Mouse (Mus musculus): ENCODE measurements around the gene Oxsm.

Gene Oxsm

DNA sequence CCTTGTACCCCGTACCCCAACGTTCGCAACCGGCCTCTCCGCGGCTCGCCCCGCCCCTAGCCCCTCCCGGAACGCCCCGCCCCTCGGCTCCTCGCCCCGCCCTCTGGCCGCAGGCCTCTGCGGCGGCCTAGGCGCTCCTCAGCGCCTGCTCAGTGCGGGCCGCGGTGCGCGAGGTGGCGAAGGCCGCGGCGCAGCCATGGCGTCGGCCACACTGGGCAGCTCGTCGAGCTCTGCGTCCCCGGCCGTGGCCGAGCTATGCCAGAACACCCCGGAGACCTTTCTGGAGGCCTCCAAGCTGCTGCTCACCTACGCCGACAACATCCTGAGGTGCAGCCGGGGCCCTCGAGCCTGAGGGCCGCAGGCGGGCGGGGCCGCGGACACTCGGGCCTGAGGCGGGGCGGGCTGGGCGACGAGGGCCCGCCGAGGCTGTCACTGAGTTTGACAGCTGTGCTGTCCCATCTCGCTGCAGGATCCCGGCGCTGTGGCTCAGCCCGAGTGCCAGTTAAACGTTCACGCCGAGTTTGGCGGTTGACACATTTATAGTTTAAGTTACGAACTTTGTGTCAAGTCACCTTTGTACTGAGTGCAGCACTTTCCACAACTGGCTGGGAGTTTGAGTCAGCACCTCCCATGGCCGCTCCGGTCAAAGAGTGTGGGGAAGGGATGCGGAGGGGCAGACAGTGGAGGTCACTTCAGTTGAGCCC, at the start of gene Oxsm, which contains the start of gene Ngly1:
Gene Oxsm, minus strand, starts transcription at position 638 of the 704 bp plus-strand sequence.
Gene Ngly1, plus strand, starts transcription at position 110 of the 704 bp plus-strand sequence.
- DNase-seq (ENCODE audit: low read depth, low spot score): peak; percentile 59

DNA sequence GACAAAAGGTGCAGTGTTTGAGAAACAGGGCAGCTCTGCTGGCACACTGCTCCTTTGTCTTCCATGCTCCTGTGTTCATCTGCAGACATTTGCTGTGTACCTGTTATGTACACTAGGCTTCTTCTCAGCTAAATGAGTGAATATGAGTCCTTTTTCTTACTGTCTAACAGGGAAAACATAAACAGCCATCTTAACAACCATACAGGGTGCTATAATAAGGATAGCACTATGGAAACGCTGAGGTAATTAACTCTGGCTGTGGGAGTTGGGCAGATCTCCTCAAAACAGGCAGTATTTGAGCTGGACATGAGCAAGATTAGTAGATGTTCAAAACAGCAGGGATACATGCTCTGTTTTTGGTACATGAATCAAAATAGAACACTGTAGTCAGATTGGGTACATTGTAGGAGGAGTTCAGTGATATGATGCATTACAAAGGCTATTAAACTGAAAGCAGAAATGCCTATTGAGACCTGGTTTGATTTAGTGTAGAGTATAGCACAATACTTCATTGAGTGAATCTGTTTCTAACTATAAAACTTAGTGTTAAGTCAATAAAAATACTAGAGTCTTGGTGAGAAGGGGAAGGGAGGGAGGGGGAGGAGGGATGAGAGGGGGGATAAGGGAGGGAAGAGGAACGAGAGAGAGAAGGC, 47.3 kb upstream of the Oxsm start:
- no peak for DNase-seq (ENCODE audit: low read depth, low spot score)

DNA sequence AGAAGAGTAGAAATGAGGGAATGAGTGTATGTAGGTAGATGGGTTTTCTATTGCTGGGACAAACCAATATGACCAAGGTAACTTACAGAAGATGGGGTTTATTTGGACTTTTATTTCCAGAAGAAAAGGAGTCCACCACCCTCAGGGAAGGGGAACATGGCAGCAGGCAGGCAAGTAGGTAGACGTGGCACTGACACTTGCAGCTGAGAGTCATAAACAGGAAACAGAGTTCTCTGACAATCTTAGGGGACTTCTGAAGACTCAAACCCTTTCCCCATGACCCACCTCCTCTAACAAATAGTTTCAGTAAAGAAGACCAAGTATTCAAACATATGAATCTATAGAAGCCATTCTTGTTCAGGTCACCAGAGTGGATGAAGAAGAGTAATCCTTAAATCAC, 44.3 kb upstream of the Oxsm start:
- DNase-seq (ENCODE audit: low read depth, low spot score): no peak

DNA sequence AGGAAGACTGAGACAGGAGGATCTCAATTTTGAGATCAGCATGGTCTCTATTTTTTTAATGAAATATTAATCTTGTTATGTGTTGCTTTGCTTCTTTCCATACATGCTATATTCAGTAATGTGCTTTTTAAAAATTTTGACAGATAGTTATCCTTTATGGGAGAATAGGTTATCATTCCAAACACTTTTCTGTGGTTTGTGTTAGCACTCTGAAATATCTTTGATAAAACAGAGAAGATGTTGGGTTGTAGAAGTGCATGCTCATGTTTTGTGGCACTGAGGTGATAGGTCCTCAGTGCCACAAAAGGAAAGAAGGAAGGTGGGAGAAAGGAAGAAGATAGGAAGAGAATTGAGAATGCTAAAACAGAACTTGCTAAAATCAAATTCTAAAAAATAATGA, 43.4 kb upstream of the Oxsm start:
- DNase-seq (ENCODE audit: low read depth, low spot score): no peak

DNA sequence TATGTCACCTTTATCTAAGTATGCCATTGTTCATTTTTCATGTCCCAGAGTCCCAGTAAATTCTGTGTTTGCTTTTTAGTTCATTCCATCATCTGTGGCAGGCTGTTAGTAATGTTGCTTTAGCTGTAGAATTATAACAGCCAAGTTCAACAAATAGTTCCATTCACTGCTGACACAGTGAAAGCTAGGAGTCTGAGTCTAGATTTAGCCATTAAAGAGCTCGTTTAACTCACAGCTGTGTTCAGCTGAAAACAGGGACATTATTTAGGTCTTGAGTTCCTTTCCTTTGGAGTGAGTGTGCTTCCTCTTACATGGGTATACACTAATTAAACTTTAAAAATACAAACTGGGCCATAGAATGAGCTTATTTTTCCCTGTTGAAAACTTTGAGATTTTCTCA, 42.8 kb upstream of the Oxsm start:
- no peak for DNase-seq (ENCODE audit: low read depth, low spot score)

DNA sequence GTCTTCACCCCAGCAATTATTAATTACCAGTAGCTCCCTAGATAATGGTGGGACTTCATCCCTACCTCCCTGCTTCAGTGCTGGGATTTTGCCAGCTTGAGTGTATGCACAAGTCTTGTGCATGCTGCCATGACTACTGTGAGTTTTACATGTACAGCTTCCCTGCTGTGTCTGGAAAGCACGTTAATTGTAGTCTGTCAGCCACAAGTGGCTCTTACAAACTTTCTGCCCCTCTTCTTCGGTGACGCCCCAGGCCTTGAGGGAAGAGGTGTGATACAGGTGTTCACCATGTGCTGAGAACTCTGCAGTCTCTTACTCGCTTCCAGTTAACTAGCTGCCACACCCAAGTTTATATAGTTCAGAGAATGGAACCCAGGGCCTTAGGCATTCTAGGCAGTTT, 34.4 kb upstream of the Oxsm start:
- peak; percentile 46 for DNase-seq (ENCODE audit: low read depth, low spot score)

DNA sequence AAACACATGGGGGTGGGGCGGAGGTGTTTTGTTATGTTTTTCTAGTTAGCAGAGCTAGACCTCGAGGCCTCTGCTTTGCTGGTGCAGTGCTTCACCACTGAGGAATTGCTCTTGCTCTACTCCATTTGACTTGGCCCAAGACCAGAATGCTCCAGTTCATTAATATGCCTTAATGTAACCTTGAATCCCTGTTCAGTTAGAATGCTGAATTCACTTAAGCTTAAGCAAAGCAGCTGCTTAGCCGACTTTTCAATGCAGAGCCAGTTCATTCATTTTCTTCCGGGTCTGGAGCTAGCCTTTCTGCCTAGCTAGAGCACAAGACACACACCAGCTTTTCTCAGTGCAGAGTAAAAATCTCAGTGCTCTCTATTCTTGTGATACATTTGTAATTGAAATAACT, 29.6 kb upstream of the Oxsm start:
- no peak for DNase-seq (ENCODE audit: low read depth, low spot score)

DNA sequence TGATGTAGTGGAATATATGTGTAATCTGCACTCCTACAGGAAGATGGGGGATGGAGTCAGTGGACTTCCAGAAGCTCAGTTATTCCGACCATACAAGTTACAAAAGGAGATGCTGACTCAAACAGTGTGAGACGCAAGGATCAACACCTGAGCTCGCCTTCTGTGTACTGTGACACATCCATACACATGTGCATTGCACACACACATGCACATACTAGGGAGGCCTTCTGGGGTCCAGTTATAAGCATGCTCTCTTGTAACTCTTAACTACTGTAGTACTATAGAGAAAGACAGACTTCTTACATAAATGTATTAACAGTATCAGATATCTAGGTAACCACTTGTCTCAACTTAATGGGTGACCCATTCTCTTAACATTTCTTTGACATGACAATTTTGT, 24.1 kb upstream of the Oxsm start:
- no peak for DNase-seq (ENCODE audit: low read depth, low spot score)

DNA sequence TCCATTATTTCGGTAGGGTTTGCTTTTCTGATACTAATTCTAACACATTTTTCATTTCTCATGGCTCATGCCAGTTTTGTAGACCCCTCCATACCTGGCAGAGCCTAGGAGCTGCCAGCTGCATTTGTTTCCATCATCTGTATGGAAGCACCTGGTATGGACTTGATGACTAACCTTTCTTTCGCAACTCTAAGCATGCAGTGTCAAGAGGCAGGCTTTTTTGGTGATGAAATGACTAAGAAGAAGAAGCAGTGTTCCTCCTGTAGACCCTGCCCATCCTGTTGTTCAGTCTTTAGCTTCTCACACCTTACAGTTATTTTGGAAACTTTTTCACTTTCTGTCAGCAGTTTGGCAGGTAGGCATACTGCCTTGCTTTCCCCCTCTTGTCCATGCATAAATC, 20.2 kb upstream of the Oxsm start:
- no peak for DNase-seq (ENCODE audit: low read depth, low spot score)

DNA sequence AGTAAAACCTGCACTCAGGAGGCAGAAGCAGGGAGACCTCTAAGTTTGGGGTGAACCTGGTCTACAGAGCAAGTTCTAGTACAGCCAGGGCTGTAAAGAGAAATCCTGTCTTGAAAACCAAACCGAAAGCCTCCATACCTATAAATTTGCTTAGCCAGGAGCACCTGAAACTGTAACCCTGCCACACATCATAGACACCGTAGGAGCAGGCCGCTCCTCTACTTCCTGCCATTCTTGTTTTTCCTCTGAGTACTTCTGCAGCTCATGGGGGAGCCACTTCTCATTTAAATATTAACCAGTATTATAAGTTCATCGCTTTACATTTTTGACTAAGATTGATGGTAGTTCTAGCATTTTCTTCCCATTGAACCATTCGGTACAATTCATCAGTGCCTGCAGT, 17.4 kb upstream of the Oxsm start:
- DNase-seq (ENCODE audit: low read depth, low spot score): no peak

DNA sequence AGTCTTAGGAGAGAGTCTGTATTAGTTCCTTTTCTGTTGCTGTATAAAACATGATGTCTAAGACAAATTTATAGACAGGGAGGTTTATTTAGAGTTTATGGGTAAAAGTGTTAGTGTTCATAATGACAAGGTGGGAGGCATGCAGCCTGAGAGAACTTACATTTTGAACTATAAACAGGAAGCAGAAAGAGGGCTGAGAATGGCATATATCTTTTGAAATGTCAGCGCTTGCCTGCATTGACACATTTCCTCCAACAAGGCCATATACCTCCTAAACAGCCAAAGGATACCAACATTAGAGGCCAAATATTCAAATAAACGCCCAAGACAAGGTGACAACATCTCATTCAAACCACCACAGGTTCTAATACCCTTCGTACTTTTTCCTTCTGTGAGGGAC, 12.3 kb upstream of the Oxsm start:
- no peak for DNase-seq (ENCODE audit: low read depth, low spot score)

DNA sequence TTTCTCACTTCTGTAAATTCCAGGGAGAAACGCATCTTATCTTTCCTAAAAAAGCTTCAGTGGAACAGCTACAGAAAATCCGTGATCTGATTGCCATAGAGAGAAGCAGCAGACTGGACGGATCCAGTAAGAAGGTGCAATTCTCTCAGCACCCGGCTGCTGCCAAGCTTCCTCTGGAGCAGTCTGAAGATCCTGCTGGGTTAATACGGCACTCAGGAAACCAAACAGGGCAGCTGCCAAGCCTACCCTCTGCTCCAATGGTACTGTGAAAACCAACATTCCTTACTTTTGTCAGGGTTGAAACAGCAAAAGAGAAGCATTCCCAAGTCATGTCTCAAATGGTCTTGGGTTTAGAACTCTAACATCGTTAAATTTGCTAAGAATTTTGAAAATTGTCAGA, 10.9 kb upstream of the Oxsm start:
- no peak for DNase-seq (ENCODE audit: low read depth, low spot score)

DNA sequence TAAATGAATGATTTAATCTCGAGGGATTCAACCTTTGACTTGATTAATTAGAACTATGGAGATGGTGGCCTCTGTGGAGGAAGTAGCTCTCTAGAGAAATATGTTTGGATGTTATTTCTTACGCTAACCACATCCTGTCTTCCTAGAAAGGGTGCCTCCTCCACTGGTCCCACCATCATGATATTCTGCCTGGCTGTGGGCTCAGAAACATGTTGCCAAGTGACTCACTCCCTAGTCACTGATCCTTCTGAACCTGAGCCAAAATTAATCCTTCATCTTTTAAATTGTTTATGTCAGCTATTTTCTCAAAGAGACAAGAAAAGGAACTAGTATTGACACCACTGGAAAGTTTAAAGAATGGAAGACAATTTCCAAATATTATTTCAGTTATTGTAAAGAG, 6.6 kb upstream of the Oxsm start:
- no peak for DNase-seq (ENCODE audit: low read depth, low spot score)

DNA sequence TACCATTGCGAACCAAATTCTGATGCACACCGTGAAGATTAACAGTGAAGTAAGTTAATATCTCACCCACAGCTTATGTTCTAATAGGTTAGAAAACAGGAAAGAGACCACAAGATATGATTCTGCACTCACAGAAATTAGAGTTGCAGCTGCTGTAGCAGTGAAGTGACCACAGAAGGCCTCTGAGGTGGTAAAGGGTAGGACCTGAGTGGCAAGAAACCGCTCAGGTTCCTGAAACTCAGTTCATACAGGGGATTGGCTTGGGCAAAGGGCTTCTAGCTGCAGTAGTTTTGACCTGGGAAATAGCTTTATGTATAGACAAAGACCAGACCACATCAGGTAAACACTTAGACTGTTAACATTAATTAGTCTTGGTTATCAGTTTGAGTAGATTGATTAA, 6.1 kb upstream of the Oxsm start:
- DNase-seq (ENCODE audit: low read depth, low spot score): no peak

DNA sequence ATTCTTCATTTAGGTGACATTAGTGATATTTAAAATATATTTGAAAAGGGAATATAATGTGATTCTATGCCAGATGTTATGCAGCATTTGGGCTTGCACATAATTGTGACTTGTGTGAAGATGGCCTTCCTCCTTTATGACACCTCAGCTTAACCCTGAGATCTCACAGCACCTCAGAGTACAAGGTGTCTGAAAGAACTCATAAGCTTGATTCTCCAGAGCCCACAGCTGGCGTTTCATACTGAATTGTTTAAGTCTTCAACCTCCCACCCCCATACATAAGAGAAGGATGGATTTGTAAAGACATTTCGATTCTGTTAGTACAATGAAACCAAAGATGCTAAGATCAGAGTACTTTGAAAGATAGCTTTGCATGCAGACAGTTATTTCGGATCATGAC, 491 bp upstream of the Oxsm start:
- no peak for DNase-seq (ENCODE audit: low read depth, low spot score)

DNA sequence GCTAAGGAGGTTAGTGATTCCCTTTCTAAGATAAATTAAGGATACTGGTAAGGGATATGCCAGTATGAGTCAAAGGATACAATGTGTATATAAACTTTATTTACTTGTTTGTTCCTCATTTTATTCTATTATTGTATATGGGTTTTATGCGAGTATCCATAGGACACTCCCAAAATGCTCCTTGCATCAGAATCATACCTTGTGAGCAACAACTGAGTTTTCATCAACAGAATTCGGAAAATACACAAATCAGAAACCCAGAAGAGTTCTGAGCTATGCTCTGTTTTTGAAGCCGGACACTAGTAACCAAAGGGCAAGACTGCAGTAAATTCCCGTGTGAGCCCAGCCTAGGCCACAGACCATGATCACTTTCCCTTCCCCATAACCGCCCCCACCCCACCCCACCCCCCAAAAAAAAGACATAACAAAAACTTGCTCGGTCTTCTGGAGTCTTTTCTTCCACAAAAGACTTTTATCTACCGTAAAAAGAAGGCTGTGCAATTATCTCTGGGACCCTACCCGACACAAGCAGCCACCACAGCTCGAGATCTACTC, 928 bp downstream of the Oxsm start:
- DNase-seq (ENCODE audit: low read depth, low spot score): no peak

DNA sequence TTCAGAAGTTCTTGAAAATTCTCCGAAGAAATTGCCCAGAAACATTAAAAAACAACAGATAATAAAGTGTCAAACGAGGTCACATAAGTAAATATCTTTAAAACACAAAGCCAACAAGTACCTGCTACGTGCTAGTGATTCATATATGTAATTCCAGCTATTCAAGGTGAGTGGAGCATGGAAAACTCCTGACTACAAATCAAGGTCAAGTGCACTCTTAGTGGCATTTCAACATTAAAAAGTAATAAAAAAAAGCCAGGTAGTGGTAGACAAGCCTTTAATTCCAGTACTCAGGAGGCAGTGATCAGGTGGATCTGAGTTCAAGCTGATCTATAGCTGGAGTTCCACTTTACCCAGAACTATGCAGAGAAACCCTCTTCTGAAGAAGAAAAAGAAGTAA, 1.5 kb downstream of the Oxsm start:
- DNase-seq (ENCODE audit: low read depth, low spot score): no peak

DNA sequence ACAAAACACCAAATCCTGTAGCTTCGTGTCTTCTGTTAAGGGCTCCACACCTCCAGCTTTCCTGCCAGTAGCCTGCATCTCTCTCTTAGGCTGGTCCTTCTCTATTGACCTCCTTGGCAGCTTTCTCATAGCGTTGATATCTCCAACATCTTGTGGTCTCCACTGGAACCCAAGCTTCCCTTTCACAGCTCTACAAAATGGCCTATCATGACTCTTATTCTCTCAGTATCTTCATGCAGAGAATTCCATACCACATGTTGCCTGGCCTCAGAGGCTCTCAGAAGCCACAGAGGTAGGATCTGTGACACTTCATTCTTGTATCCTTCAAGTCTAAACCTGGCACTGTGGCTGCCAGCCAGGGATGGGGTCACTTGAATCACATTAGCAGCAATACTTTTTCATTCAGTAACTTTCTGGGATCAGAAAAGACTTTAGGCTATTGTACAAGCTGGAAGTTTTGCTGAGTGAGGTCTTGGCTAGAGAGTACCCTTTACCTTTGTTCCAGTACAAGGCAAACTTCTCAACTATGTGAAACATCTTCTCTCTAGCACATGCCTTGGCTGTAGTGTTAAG, 3.2 kb downstream of the Oxsm start:
- DNase-seq (ENCODE audit: low read depth, low spot score): no peak

DNA sequence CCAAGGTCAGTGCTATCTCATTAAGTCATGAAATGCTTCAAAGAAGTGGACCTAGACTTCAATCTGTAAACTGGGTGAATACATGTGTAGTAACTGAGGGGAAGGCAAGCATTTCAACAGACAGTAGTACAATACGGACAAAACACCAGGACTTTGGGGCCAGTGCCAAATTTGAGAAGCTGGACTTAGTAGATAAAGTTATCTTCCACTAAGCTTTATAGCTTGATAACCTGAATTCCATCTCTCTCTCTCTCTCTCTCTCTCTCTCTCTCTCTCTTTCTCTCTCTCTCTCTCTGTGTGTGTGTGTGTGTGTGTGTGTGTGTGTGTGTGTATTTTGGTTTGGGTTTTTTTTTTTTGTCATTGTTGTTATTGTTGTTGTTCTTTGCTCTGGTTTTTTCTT, 4.5 kb downstream of the Oxsm start:
- no peak for DNase-seq (ENCODE audit: low read depth, low spot score)

DNA sequence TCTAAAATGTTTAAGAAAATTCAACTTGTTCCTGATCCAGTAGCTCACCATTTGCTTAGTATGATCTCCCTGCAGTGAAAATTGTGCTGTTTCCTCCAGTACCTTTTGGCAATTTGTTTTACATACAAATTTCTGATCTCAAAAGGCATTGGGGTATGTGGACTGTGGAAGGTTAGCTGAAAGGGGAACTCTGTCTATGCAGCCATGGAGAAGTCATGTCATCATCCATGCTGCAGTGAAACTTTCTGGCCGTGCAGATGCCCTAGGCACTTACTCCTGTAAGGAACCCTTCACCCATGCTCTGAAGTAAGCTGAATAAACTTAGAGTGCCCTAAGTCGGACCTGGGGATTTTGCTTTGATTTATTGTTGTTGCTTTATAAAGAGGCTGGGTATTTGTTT, 5.2 kb downstream of the Oxsm start:
- DNase-seq (ENCODE audit: low read depth, low spot score): no peak

DNA sequence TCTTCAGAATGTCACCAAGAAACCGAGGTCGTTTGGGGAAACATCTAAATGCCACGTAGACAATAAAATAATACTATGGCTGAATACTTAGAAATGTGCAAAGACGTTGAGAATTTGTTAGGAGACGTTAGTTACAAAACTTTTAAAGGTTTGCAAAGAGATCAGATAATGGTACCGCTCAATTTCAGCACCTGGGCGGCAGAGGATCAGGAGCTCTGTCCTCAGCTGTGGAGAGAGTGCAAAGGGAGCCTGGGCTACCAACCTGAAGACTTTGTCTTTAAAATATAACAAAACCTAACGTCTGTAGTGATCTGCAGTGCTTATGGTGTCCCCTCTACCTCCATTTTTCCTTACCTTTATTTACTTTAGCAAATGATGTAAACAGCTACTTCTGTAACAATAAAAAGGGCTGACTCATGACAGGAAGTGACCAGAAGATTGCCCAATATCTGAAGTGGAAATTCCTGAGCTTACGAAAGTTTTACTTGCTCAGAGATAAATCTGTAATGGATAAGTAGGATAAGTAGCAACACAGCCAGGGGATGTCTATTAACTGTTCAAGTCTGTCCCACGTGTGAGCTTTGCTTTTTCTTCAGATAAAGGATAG, 5.9 kb downstream of the Oxsm start:
- DNase-seq (ENCODE audit: low read depth, low spot score): no peak

DNA sequence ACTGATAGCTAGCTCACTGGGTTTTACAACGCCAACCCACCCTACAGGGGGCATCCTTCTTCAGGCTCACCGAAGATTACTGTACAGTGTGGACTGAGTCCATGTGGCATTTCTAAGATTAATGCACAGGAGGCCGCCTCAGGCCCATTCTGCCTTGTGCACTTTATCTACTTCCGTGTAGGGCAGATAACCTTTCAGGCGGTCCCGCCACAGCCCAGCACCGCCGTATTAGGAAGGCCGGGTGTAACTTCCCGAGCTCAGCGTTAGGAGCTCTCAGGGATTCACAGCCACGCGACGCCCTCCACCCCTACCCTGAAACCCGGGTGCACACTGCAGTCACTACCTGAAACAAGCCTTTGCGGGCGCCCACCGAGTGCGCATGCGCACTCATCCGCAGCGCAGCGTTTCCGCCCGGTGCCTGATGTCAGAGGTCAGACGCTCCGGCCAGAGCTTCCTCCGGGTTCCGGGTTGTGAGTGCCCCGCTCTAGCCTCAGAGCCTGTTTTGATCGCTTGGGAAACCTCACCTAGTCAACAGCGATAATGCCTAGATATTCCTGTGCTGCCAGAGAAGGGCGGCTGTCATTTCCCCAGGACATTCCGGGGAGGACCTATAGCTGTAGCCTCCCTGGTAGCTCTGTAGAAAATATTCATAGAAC, 6.5 kb downstream of the Oxsm start:
- DNase-seq (ENCODE audit: low read depth, low spot score): peak; percentile 93
